Mouse (Mus musculus) embryonic facial prominence, embryonic 11.5 days (tissue): ENCODE data around the gene Gm45623. TPM values are rescaled to one million over a fixed set of nuclear protein-coding genes. Genes with fewer than 3 reads are reported as not detected.
A peak's percentile ranks its signal among the peaks of the same experiment; 100 is the strongest.

Experiments
- ATAC-seq: fragments of 200-750 bp; cut with Nextera tagmentation; replicated peaks from 2 replicates; pipeline ENCODE4 v1.8.0; 2017; ENCODE audit warnings: low read depth; ENCODE audit not compliant: insufficient number of reproducible peaks, low FRiP score, low TSS enrichment
- DNase-seq: peaks from one replicate; pipeline ENCODE4 v3.0.0-alpha.2; 2015; ENCODE audit warnings: low spot score
- H3K27ac ChIP-seq: fragments of 300-500 bp; sonication (generic); replicated peaks from 2 replicates; pipeline ENCODE4 v1.5.1; 2014; ENCODE audit warnings: mild to moderate bottlenecking, low read depth, low read length, control low read depth
- H3K27me3 ChIP-seq: fragments of 300-500 bp; sonication (generic); 2 replicates; pipeline ENCODE4 v1.6.1; 2014; ENCODE audit warnings: mild to moderate bottlenecking, low read length, moderate library complexity, mixed read lengths; ENCODE audit not compliant: control insufficient read depth, insufficient read depth
- H3K36me3 ChIP-seq: fragments of 300-500 bp; sonication (generic); replicated peaks from 2 replicates; pipeline ENCODE4 v1.6.1; 2014; ENCODE audit warnings: low read depth, mild to moderate bottlenecking, low read length, moderate library complexity, mixed read lengths; ENCODE audit not compliant: control insufficient read depth, insufficient read depth
- H3K4me1 ChIP-seq: fragments of 300-500 bp; sonication (generic); 2 replicates; pipeline ENCODE4 v1.6.1; 2014; ENCODE audit warnings: low read length, mixed read lengths; ENCODE audit not compliant: control insufficient read depth, insufficient read depth
- H3K4me2 ChIP-seq: fragments of 300-500 bp; sonication (generic); 2 replicates; pipeline ENCODE4 v1.6.1; 2014; ENCODE audit warnings: low read depth, mild to moderate bottlenecking, control low read depth, low read length, moderate library complexity
- H3K4me3 ChIP-seq: fragments of 300-500 bp; sonication (generic); 2 replicates; pipeline ENCODE4 v1.5.1; 2014; ENCODE audit warnings: low read depth, low read length, control low read depth
- H3K9ac ChIP-seq: fragments of 300-500 bp; sonication (generic); replicated peaks from 2 replicates; pipeline ENCODE4 v1.6.1; 2014; ENCODE audit warnings: mild to moderate bottlenecking, control low read depth, low read length
- H3K9me3 ChIP-seq: fragments of 300-500 bp; sonication (generic); replicated peaks from 2 replicates; pipeline ENCODE4 v1.6.1; 2016; ENCODE audit warnings: mild to moderate bottlenecking, low read length, inconsistent platforms, mixed read lengths; ENCODE audit not compliant: control insufficient read depth
- WGBS: fragments of 180-500 bp; shearing (Covaris S2); extraction: QIAGEN DNeasy Blood & Tissue Kit; methylation state at CpG from one replicate; pipeline ENCODE4 v1.1.7; 2014; 5-methylcytosine and 5-hydroxymethylcytosine counted together
- polyA plus RNA-seq: library from polyadenylated mRNA; unstranded; fragments of >200 nt; fragmentation: Nextera tagmentation; extraction: Ambion mirVana; gene quantifications from 2 replicates; pipeline ENCODE4 v1.2.1, GENCODE M21; 2014

Gm45623 gene
- polyA plus RNA-seq, 1 experiment from 2014 or later: 0.38 TPM

GRCm38 (mm10) chr13:56780746-56781469 lies 27.3 kb upstream of the Gm45623 start:
- H3K4me3 ChIP-seq: no peak overlapping the region
- ATAC-seq (no peak), DNase-seq (no peak)
- 62% methylated on average over 13 of the region's 13 CpGs for WGBS
- H3K4me1 ChIP-seq: no peaks in the 10 kb centered on the region
- no peak overlapping the region for H3K9ac ChIP-seq
- H3K4me2 ChIP-seq: no peak overlapping the region
- H3K36me3 ChIP-seq: no peaks in the 10 kb centered on the region
- H3K9me3 ChIP-seq: no peaks in the 10 kb centered on the region
- no peak overlapping the region for H3K27ac ChIP-seq
- no peaks in the 10 kb centered on the region for H3K27me3 ChIP-seq

- Histone ChIP-seq H3K27ac (no peak overlapping the region), H3K27me3 (no peaks in the 10 kb centered on the region), H3K36me3 (no peaks in the 10 kb centered on the region), H3K4me3 (no peak overlapping the region), H3K4me1 (no peaks in the 10 kb centered on the region), H3K4me2 (no peak overlapping the region), H3K9ac (no peak overlapping the region), H3K9me3 (no peaks in the 10 kb centered on the region)
- DNase-seq (peak; percentile 34), ATAC-seq (no peak; the same call in 1 of the 2 replicates)
- WGBS: 50% methylated on average over 5 of the region's 5 CpGs
Measured at GRCm38 (mm10) chr13:56774304-56774703, 20.7 kb upstream of the Gm45623 start.

GRCm38 (mm10) chr13:56773262-56773870 lies 19.7 kb upstream of the Gm45623 start:
- no peaks in the 10 kb centered on the region for H3K9me3 ChIP-seq
- H3K4me2 ChIP-seq: no peak overlapping the region
- 58% methylated on average over 14 of the region's 14 CpGs for WGBS
- H3K36me3 ChIP-seq: no peaks in the 10 kb centered on the region
- H3K9ac ChIP-seq: no peak overlapping the region
- no peaks in the 10 kb centered on the region for H3K27me3 ChIP-seq
- H3K27ac ChIP-seq: no peak overlapping the region
- no peak for ATAC-seq
- no peak for DNase-seq
- H3K4me3 ChIP-seq: no peak overlapping the region
- no peaks in the 10 kb centered on the region for H3K4me1 ChIP-seq

- no peaks in the 10 kb centered on the region for H3K27me3 ChIP-seq
- ATAC-seq (no peak), DNase-seq (no peak)
- no peaks in the 10 kb centered on the region for H3K36me3 ChIP-seq
- H3K27ac ChIP-seq: no peak overlapping the region
- no peaks in the 10 kb centered on the region for H3K9me3 ChIP-seq
- no peak overlapping the region for H3K9ac ChIP-seq
- H3K4me1 ChIP-seq: no peaks in the 10 kb centered on the region
- H3K4me2 ChIP-seq: no peak overlapping the region
- no peak overlapping the region for H3K4me3 ChIP-seq
- 50% methylated on average over 3 of the region's 3 CpGs for WGBS
Measured at GRCm38 (mm10) chr13:56772592-56772991, 19.0 kb upstream of the Gm45623 start.

DNA sequence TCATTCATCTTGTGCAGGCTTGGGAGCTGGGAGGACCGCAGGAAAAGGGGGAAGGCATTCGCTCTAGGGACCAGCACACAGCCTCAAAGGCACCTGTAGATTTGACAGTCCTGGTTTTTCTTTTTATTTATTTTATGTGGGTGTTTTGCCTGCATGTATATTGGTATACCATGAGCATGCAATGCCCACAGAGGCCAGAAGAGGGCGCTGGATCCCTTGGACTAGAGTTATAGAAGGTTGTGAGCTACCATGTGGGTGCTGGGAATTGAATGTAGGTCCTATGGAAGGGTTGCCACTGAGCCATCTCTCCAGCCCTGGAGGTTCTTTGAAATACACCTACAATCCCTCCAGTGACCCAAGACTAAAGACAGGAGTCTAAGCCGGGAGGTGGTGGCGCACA lies 17.2 kb upstream of the Gm45623 start:
- no peaks in the 10 kb centered on the region for H3K36me3 ChIP-seq
- DNase-seq (no peak), ATAC-seq (no peak)
- no peak overlapping the region for H3K27ac ChIP-seq
- H3K4me2 ChIP-seq: no peak overlapping the region
- H3K27me3 ChIP-seq: no peaks in the 10 kb centered on the region
- no peaks in the 10 kb centered on the region for H3K4me1 ChIP-seq
- no peaks in the 10 kb centered on the region for H3K9me3 ChIP-seq
- H3K9ac ChIP-seq: no peak overlapping the region
- no peak overlapping the region for H3K4me3 ChIP-seq
- 68% methylated on average over 5 of the region's 5 CpGs for WGBS

DNA sequence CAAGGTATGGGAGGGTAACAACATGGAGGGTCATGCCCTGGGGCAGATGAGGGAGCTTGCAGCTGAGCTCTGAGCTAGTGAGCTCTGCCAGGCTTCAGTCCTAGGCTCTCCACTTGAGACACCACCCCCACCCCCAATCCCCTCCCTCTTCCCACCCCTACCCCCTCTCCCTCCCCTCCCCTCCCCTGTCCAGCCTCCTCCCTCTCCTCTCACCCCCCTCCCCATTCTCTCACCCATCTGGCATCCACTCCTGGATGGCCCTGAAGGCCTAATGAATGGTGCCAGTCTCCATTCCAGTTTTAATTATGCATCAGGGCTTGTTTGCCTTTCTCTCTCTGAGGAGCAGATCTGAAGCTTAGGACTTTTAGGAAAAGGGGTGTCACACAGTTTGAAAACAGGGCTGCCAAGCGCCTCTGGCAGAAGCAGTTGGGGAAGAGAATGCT lies 16.5 kb upstream of the Gm45623 start:
- no peaks in the 10 kb centered on the region for H3K27me3 ChIP-seq
- H3K4me2 ChIP-seq: no peak overlapping the region
- WGBS: 55% methylated on average over 1 of the region's 1 CpGs
- H3K4me3 ChIP-seq: no peak overlapping the region
- no peak overlapping the region for H3K27ac ChIP-seq
- DNase-seq (no peak), ATAC-seq (no peak)
- no peaks in the 10 kb centered on the region for H3K4me1 ChIP-seq
- H3K9ac ChIP-seq: no peak overlapping the region
- H3K9me3 ChIP-seq: no peaks in the 10 kb centered on the region
- H3K36me3 ChIP-seq: no peaks in the 10 kb centered on the region

DNA sequence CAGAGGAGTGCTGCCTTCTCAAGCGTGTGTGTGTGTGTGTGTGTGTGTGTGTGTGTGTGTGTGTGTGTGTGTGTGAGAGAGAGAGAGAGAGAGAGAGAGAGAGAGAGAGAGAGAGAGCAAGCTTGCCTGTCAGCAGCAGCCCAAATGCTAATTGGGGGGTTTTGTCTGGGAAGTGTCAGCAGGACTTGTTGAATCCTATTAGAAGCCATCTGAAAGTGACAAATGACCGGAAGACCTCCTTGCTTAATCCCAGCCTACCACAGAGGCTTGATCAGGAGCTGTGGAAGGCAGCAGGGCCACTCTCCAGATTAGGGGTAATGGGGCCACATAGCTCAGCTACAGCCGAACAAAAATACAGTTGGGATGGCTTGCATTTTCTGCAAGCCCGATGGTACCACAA lies 15.8 kb upstream of the Gm45623 start:
- Histone ChIP-seq H3K36me3 (no peaks in the 10 kb centered on the region), H3K27ac (no peak overlapping the region), H3K9me3 (no peaks in the 10 kb centered on the region), H3K4me3 (no peak overlapping the region), H3K4me1 (no peaks in the 10 kb centered on the region), H3K4me2 (no peak overlapping the region), H3K9ac (no peak overlapping the region), H3K27me3 (no peaks in the 10 kb centered on the region)
- ATAC-seq (no peak), DNase-seq (no peak)
- WGBS: 38% methylated on average over 4 of the region's 4 CpGs

DNA sequence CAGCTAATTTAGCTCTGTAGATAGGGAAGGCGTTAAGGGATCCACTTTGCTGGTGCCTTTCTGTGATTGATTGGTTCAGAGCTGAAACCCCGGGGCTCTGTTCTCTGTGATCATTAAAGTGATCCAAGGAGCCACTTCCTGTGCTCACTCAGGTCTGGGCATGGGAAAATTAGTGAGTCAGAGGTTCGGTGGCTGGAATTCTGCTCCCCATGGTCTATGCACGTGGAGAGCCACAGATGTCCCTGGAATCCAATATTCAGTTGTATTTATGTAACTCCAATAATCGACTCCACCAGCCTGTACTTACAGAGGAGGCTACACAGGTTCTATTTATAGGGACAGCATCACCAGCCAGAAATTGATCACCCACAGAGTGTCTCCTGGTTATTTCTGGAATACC lies 12.6 kb upstream of the Gm45623 start:
- no peaks in the 10 kb centered on the region for H3K36me3 ChIP-seq
- no peak for ATAC-seq
- no peak overlapping the region for H3K4me3 ChIP-seq
- no peaks in the 10 kb centered on the region for H3K9me3 ChIP-seq
- H3K27me3 ChIP-seq: no peaks in the 10 kb centered on the region
- no peaks in the 10 kb centered on the region for H3K4me1 ChIP-seq
- 53% methylated on average over 5 of the region's 5 CpGs for WGBS
- no peak overlapping the region for H3K9ac ChIP-seq
- no peak overlapping the region for H3K27ac ChIP-seq
- no peak overlapping the region for H3K4me2 ChIP-seq
- no peak for DNase-seq
